Mouse (Mus musculus) T-cell, adult 66 days (primary cell): ENCODE measurements around the gene Zfp414. TPM values are rescaled to one million over a fixed set of nuclear protein-coding genes. Genes with fewer than 3 reads are reported as not detected.

Experiments
- total RNA-seq, 2 experiments: library from RNA; stranded (reverse); gene quantifications; 3 replicates in 1 of 2; 4 replicates in 1 of 2; pipeline ENCODE4 v1.2.4; 2023

Gene Zfp414
- 10 to 100 TPM; 50.6 to 60.3 TPM for total RNA-seq

DNA sequence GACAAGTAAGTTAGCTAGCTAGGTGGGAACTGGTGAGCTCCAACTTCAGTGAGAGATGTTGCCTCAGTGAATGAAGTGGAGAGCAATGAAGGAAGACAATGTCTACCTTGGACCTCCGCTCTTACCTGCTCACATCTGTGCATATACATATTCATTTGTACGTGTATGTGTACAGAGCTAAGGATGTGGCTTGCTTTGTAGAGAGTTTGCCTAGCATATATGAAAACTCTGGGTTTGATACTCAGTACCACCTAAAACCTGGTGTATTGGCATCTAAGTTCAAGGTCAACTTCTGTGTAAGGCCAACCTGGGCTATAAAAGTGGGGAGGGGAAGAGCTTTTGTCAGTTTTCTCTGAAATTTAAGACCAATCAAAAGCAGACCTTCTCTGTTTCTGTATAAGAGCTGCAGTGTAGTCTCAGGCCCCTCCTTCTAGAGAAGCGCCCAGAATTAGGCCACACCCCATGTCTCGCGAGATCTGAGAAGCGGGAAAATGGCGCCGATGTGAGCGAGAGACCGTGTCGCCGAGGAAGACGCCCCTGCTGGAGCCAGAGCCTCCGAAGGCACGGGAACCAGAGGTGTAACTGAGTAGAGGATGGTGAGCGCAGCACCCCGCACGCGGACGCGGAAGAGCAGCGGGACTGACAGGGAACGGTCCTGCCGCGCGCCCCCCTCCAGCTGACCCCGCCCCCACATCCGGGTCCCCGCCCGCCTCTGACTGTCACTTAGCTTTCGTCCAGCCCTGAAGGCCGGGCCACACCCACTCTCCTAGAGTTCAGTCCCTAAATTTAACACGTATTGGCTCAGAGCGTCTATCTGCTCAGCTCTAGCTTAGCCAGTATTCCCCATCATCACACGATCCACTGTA is at the start of gene Zfp414:
Zfp414 (plus strand) TSS at position 470 of the 866 bp plus-strand sequence.

DNA sequence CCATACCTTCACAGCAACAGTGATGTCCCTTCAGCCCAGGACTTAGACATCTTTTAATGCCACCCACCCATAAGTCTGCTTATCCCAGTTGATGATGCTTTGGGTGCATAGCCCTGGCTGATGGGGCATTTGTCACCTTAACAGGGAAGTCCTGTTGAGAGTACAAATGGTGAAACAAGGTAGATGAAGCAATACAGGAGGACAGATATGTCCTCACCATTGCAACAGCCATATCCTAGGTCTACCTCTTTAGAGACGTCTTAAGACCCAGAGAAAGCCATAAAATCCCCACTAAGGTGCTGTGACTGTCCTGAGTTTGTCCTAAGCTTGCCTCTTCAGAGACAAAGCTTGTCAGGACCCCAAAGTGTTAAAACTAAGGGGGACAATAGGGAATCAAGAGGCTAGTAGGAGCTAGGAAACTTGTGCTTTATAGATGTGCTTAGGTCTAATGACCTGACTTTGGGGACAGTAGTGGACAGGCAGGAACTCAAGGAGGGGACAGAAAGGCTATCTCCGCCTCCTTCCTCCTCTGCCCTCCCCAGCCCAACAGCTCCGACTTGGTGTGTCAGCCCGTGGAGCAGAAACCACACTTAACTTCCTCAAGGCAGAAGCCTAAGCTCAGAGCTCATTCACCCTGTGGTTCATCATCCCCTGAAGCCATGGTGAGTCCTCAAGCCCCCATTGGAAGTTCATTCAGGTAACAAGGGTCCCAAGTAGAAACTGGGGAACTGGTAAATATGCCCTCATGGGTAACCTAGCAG is 8.8 kb downstream of the Zfp414 start, which contains the start of gene Pram1:
Pram1 (plus strand) TSS at position 541 of the 761 bp plus-strand sequence.

Other genes starting within 250 kb of the Zfp414 start
- gene Zfp101, start 234.4 kb upstream of the Zfp414 start, total RNA-seq, result 1 to 10 TPM; 8.0 to 8.8 TPM
- not detected for gene Actl9, start 196.2 kb upstream of the Zfp414 start, total RNA-seq
- gene Adamts10, start 104.9 kb upstream of the Zfp414 start, total RNA-seq, result 100 to 1,000 TPM; 177 TPM
- 10 to 100 TPM; 44.0 to 50.0 TPM for gene Myo1f, start 73.4 kb upstream of the Zfp414 start, total RNA-seq
- gene Pram1, start 9.0 kb downstream of the Zfp414 start, total RNA-seq, result 1 to 10 TPM; 2.7 to 3.1 TPM
- gene Hnrnpm, start 57.8 kb downstream of the Zfp414 start, total RNA-seq, result 100 to 1,000 TPM; 358 to 393 TPM
- gene March2, start 89.6 kb downstream of the Zfp414 start, total RNA-seq, result 10 to 100 TPM; 54.0 to 58.5 TPM
- 100 to 1,000 TPM; 184 to 198 TPM for gene Rab11b, start 131.4 kb downstream of the Zfp414 start, total RNA-seq
- gene Angptl4, start 152.7 kb downstream of the Zfp414 start, total RNA-seq, result 1 to 10 TPM in 1 of 2 experiments, under 1 TPM in 1; 0.86 to 1.5 TPM
- gene Kank3, start 181.4 kb downstream of the Zfp414 start, total RNA-seq, result 1 to 10 TPM; 1.2 TPM
- 1,000 to 10,000 TPM; 4,788 to 5,322 TPM for gene Rps28, start 195.5 kb downstream of the Zfp414 start, total RNA-seq
- 100 to 1,000 TPM; 126 to 127 TPM for gene Ndufa7, start 195.5 kb downstream of the Zfp414 start, total RNA-seq
- 10 to 100 TPM in 1 of 2 experiments, 1 to 10 TPM in 1; 8.5 to 10.7 TPM for gene Cd320, start 214.0 kb downstream of the Zfp414 start, total RNA-seq
- not detected for gene Gm7029, start 244.7 kb downstream of the Zfp414 start, total RNA-seq